Mouse (Mus musculus) lung, postnatal 0 days (tissue): ENCODE data around the gene Rock2.

Experiments
- CTCF ChIP-seq: IDR thresholded peaks from 2 replicates; pipeline ENCODE4 v1.5.1; 2016; ENCODE audit warnings: antibody characterized with exemption, mild to moderate bottlenecking
- EP300 ChIP-seq: IDR thresholded peaks from 2 replicates; pipeline ENCODE4 v1.6.1; 2016; ENCODE audit warnings: antibody characterized with exemption, mild to moderate bottlenecking, control low read depth

DNA sequence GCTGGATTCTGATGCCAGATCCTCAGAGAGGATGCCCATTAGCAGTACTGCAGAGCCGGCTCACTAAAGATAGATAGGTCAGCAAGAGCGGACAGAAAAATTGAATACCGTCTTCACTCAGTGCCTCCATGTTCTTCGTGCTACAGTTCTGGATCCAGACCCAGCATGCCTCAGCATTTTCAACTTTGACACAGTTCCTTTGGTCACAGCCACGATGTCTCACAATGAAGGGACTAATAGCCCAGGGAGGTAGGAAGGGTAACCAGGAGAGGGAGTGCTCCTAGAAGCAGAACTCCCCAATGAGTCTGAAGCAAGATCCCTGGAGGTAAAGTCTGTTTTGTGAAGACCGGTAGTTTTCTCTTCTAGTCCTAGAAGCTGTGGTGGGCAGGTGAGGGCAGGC, 26.1 kb upstream of the Rock2 start:
- TF ChIP-seq EP300 = no peak
- no peak for TF ChIP-seq CTCF
